Mouse (Mus musculus) inflammation-experienced regulatory T-cells, adult 6 months (primary cell): Measurements from ENCODE around the gene Sf3b1. TPM values are rescaled to one million over a fixed set of nuclear protein-coding genes. Genes with fewer than 3 reads are reported as not detected.
A peak's percentile ranks its signal among the peaks of the same experiment; 100 is the strongest.
"Not testable (repeated sequence)": the region's sequence is repeated elsewhere in the genome, so short reads cannot be mapped to it uniquely, and the experiment has no call there.

Source experiments
- ATAC-seq: one replicate; pipeline ENCODE4 v1.8.0; 2017
- polyA plus RNA-seq, 3 experiments: library from polyadenylated mRNA; unstranded; fragments of 100-300 nt; shearing (Covaris generic); gene quantifications; one replicate each; pipeline ENCODE4 v1.2.1; 2017

The Sf3b1 gene
- polyA plus RNA-seq, 3 experiments from 2014 or later: 408 to 502 (median 410) TPM

DNA sequence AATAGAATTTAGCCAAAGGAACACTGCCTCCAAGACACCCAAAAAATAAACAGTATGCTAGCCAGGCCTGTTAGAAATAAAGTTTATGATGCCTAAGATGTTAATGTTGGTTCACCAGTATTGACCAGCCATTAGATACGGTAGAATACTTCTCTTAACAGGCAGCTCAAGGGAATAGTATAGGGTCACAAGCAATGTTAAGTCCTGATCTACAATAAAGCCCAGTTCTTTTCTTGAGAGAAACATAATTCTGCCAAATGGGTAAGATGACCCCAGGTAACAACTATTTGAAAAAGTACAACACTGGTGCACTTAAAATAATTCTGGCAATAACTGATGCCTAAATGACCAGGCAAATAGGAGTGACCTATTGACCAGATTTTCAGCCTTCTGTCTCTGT is 685 bp upstream of the Sf3b1 start:
- no peak for ATAC-seq

GRCm38 (mm10) chr1:55026444-55027252 is 633 bp downstream of the Sf3b1 start:
- peak; percentile 4 for ATAC-seq

GRCm38 (mm10) chr1:55025656-55026430 is 1.4 kb downstream of the Sf3b1 start:
- peak; percentile 19 for ATAC-seq

GRCm38 (mm10) chr1:55021907-55022306 is 5.4 kb downstream of the Sf3b1 start:
- no peak for ATAC-seq

DNA sequence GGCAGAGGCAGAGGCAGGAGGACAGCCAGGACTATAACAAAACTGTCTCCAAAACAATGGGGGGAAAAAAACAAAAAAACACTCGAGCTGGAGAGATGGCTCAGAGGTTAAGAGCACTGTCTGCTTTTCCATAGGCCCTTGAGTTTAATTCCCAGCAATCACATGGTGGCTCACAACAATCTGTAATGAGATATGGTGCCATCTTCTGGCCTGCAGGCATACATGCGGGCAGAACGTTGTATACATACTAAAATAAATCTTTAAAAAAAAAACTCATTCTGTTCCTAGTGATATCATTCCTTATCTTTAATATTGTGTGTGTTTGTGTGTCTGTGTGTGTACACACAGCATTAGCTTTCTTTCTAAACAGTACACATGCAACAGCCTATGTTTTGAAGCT is 14.8 kb downstream of the Sf3b1 start:
- no peak for ATAC-seq

DNA sequence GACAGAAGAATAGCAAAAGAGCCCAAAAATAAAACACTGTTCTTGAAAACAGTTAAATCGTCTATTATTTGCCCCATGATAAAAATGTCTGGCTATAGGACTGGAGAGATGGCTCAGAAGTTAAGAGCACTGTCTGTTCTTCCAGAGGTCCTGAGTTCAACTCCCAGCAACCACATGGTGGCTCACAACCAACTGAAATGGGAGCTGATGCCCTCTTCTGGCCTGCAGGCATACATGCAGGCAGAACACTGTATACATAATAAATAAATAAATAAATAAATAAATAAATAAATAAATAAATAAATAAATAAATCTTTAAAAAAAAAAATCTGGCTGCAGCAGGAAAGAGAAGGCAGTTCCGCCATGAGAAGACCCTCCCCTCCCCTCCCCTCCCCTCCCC is 19.0 kb downstream of the Sf3b1 start:
- not testable (repeated sequence) for ATAC-seq

DNA sequence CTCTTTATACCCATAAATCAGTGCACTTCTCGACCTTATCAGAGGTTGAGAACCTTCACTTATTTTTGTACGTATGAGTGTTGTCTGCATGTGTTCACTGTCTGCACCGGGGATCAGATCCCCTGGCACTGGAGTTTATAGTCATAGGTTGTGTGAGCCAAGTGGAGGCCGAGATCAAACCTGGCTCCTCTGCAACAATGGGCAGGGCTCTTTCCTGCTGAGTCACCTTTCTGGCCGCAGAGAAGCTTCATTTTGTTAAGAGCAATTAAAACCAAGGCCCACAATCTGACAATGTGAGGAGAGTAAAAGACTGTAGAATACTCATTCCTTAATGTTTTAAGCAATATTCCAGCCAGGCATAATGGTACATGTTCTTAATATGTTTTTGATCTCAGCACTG is 33.7 kb downstream of the Sf3b1 start:
- no peak for ATAC-seq

- ATAC-seq: no peak
These were observed 41.0 kb downstream of the Sf3b1 start for GRCm38 (mm10) chr1:54986248-54986647.

DNA sequence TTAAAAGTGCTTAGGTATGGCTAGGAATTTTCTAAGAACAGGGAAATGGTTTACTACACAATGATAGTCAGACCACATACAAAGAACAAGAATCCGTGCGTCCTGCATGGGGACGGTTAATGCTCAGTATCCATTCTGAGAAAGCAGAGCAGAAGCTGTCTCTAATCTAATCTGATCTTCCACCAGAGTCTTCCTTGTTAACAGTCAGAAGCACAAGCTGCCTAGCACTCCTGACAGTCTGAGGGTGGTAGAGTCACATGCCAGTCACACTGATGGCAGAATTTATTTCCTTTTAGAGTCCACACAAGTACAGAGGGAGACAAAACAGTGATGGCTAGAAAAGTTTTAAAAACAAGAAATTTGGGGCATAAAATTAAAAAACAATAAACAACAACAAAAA is 41.5 kb downstream of the Sf3b1 start:
- ATAC-seq: no peak

DNA sequence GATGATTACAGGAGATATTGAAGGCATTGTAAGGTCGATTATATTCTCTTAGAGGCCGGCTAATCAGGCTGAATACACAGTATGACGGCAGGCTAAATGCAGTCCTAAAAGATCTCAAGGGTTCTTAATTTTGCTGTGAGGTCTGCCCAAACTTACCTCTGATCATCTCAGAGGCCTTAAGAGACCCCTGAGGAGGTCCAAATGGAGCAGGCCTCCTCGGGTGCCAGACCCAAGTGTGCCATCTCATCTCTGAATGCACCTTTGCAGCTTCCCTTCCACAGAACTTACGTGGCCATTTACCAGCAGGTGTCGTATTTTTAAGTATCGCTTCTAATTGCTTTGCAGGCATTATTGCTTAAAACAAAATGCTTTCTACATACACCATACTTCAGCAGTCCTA is 43.1 kb downstream of the Sf3b1 start:
- no peak for ATAC-seq

GRCm38 (mm10) chr1:54983339-54983738 is 43.9 kb downstream of the Sf3b1 start:
- no peak for ATAC-seq

DNA sequence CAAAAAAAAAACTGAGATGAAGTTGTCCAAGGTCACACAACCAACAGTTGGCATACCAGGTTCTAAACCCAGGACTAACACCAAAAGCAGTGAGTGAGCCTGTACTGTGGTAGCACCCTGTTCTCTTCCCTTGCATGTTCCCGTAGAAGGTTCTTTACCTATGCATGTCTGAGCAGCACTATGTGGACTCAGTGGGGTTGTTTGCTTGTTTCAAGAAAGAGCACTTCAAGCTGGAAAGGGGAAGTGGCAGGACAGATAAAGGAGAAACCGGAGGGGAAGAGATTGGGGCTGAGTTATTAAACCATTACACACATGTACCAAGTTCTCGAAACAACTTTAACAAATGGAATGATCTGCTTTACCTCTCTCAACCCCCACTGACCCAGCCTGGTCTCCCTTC is 44.6 kb downstream of the Sf3b1 start:
- no peak for ATAC-seq

DNA sequence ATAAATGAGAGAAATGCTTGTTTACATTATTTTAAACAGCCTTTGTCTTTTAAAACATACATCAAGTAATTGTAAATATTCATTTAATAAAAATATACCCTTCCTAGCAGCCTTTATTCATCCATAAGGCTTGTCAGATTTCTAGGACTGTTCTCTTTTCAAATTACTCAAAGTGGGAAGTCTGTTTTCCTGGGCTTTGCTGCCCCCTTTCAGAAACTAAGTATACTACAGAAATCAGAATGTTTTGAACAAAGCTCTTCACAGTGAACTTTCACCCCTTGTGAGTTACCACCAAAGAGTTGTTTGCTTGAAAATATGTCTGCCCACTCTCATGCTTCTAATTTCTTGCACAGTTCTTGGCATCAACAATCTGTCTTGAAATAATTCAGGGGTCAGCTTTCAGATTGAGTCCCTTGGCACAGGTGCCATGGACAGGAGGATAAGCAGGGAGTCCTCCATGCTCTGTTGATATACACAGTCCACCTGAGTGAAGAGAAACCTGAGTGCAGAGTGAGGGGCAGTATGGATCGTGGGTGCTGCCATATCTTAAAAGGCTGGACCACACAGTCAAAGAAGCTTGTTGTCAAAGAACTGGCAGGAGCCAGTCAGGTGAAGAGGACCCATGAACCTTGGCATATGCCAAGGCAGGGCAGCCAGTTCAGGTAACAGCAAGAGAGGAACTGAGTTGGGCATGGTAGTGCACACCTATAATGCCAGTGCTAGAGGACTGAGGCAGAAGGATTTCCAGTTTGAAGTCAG is 47.9 kb downstream of the Sf3b1 start:
- no peak for ATAC-seq

GRCm38 (mm10) chr1:54971687-54972404 is 55.4 kb downstream of the Sf3b1 start:
- ATAC-seq: no peak

DNA sequence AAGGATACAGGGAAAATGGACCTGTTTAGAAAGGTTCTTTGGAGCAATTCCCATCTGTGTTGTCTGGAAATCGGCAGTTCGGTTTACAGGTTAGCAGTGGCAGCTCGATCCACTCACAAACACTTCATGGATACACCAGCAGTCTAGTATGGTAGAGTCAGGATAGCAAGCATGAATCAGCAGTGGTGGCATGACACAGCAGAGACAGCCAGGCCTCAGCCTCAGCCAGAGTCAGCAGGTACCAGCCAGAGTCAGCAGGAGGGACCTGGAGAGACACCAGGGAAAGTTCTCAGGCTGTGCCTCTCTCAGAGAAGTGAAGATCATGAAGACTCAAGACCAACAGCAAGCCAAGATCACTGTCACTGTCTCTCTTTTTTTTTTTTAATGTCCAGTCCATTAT is 60.4 kb downstream of the Sf3b1 start:
- ATAC-seq: no peak

DNA sequence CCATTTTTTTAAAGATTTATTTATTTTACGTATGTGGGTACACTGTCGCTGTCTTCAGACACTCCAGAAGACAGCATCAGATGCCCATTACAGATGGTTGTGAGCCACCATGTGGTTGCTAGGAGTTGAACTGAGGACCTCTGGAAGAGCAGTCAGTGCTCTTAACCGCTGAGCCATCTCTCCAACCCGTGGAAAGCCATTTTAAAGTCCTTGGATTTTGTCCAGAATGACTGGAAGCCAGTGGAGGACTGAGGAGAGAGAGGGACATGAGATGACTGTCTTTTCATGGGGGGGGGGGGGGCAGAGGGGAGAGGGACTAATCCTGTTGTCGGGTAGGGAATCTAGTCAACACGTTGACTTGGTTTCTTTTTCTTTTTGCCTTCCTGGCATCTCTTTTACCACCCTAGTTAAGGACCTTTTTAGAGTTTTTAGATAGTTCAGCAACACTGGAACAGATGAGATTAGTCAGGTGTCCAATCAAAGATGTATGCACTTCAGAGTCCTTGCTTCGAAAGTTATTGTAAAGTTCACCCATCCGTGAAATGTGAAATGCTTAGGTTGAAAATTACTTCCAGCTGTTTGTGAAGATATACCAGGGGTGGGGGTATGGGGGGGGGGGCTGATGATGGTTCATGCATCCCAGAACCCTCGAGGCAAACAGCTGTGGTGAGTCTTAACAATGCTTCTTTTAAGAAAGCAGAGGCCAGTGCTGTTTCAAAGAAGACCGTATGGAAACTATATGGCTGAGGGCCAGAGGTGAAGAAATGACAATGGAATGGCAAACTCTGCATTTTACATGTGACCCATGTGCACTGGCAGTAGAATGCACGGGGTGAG is 61.9 kb downstream of the Sf3b1 start:
- ATAC-seq: no peak

DNA sequence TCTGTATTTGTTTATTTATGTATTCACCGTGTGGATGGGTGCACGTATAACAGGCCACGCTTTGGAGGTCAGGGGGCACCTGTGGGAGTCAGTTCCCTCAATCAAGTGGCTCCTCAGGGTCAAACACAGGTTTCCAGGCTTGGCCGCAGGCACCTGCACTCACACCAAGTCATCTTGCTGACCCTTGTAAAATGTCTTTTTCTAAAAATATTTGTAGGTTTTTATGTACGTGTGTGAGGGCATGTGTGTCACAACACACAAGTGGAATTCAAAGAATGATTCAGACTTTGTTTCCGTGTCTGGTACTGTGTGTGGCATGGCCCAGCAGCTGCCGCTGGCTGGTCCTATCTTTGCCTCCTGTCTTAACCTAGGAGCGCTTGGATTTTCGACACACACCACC is 65.6 kb downstream of the Sf3b1 start:
- ATAC-seq: no peak

GRCm38 (mm10) chr1:54960613-54961165 is 66.6 kb downstream of the Sf3b1 start:
- no peak for ATAC-seq

GRCm38 (mm10) chr1:54958525-54958924 is 68.8 kb downstream of the Sf3b1 start:
- no peak for ATAC-seq

DNA sequence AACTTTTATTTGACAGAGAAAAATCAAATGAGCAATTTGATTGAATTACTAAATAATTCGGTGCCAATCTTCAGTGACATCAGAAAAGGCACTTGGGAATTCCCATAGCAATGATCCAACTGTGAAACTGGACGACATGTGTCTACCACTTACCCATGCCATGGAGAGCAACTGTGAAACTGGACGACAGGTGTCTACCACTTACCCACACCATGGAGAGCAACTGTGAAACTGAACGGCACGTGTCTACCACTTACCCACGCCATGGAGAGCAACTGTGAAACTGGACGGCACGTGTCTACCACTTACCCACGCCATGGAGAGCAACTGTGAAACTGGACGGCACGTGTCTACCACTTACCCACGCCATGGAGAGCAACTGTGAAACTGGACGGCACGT is 70.3 kb downstream of the Sf3b1 start:
- not testable (repeated sequence) for ATAC-seq

DNA sequence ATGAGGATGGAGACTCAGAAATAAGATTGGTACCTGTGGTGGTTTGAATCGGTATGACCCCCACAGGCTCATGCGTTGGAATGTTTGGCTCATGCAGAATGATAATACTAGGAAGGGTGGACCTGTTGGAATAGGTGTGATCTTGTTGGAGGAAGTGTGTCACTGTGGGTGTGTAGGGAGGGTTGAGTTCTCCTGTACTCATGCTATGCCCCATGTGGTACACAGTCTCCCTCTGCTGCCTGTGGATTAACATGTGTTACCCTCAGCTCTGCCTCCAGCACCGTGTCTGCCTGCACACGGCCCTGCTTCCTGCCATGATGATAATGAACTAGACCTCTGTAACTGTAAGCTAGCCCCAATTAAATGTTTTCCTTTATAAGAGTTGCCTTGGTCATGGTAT is 72.4 kb downstream of the Sf3b1 start:
- ATAC-seq: peak; percentile 56
